Mouse (Mus musculus): ENCODE measurements around the gene Lmx1b. TPM values are rescaled to one million over a fixed set of nuclear protein-coding genes. Genes with fewer than 3 reads are reported as not detected.
A peak's percentile ranks its signal among the peaks of the same experiment; 100 is the strongest.

Lmx1b gene
- total RNA-seq, 2 experiments from 2014 or later = 0.39 to 0.51 TPM

DNA sequence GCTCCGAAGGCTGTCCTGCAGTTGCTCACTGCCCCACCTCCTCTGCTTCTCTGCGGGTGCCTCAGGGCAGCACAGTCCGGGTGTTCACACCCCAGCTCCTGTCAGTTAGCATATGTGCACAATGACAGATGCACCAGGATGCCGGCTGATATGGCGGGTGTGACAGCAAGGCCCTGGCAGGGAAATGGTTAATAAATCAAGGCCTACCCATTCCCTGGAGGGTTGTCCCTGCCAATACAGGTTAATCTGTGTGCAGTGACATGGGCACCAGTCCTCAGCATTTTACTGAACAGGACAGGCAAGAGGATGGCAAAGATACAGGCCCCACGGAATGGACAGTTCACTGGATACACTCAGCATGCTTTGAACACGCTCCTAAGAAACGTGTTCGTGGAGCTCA, 51.0 kb downstream of the Lmx1b start:
- intact Hi-C loops (cut with DNase I; ENCODE audit: low total_unique reads) = no loop called here
- no peak for DNase-seq

DNA sequence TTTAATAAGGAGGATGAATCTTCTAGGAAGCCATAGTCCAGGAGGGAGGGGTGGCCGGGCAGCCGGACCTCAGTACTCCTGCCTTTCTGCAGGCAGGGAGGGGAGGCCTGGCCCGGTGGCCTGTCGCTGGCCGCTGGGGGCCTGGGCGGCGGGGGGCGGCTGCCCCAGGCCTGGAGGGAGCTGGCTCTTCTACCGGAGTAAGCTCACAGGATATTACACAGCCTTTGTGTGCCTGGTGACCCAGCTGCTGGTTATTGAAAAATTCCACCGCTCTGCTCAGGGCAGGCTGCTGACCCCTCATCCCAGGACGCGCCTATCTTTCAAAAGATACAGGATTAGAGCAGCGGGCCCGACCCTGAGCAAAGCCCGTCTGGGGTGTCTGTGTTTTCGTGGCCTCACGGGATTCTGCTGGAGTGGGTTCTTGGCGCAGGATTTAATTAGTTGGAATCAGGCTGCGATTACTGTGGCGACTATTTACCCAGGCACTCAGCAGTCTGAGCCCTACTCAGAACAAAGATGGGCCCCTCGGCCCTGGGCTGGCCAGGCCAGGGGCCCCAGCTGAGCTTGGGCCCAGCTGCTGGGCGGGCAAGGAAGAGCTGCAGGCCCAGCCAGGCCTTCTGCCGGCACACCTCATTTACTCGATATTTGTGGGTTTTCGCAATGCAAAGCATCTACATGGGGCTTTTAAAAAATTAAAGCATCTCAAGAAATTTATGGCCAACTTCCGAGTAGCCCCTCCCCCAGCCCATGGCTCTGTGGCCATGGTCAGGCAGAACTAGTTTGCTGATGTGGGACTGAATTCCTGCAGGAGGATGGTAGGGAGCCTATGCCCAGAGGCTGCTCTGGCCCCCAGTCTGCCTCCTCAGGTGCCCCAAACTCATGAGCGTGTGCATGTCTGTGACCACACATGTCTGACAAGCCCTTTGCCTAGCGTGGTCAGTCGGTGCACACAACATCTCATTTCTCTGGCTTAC, 55.1 kb downstream of the Lmx1b start:
- no peak for DNase-seq
- intact Hi-C loops (cut with DNase I; ENCODE audit: low total_unique reads) = no loop called here

DNA sequence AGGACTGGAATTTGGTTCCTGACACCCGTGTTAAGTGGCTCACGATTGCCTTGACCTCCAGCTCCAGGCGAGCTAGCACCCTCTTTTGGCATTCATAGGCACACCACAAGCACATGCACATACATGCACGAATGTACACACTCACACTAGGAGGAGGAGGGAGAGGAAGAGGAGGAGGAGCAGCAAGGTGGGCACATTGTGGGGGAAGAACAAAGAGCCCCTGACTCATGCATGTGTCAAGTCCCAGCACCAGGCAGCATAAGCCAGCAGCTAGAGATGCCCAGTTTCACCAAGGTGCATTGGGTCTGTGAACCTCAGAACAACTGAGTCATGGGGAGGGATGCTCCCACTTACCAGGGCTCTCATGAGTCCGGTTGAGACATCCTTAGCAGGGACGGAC, 56.5 kb downstream of the Lmx1b start:
- intact Hi-C loops (cut with DNase I; ENCODE audit: low total_unique reads) = no loop called here
- DNase-seq = no peak

DNA sequence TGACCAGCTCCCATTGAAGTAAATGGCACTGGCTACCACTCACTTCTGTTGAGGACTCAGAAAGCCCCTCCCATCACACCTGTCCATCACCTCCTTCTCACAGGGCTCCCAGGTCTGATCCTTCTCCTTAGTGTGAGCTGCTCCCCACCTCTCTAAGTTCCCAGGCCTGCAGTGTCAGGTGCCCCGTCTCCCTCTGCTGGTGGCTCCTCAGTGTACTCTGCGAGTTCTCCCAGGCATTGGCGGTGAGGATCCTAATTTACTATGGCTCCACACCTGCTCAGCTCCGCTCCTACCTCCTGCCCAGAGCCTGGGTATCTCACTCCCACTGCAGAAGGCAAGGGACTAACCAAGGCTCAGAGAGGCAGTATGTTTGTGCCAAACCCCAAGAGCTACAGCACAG, 57.0 kb downstream of the Lmx1b start:
- intact Hi-C loops (cut with DNase I; ENCODE audit: low total_unique reads) = no loop called here

DNA sequence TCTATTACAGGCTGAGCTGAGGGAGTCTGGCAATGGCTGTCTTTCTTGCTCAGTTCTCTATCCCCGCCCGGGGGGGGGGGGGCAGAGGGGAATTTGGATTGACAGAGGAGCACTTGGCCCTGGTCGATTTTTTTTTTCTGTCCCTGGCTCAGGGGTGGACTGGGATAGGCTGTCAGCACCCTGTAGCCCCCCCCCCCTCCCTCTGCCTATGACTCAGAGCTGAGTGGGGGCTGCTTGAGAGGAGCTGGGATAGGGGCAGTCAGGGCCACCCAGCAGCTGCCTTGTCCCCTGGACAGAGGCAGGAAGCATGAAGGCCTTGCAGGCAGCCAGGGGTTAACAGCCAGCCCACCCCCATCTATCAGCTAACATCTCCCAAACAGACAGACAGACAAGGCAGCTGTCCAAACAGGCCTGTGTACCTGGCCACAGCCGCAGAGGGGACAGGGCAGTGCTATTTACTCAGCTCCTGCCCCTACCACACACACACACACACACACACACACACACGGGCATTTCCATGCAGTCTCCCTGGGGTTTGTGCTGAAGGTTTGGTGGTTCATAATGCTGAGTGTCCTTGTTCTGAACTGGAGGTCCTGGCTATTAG, 57.8 kb downstream of the Lmx1b start:
- no peak for DNase-seq
- intact Hi-C loops (cut with DNase I; ENCODE audit: low total_unique reads) = no loop called here

More for the DNA sequence above, 57.0 kb downstream of the Lmx1b start:
- no peak for DNase-seq

DNA sequence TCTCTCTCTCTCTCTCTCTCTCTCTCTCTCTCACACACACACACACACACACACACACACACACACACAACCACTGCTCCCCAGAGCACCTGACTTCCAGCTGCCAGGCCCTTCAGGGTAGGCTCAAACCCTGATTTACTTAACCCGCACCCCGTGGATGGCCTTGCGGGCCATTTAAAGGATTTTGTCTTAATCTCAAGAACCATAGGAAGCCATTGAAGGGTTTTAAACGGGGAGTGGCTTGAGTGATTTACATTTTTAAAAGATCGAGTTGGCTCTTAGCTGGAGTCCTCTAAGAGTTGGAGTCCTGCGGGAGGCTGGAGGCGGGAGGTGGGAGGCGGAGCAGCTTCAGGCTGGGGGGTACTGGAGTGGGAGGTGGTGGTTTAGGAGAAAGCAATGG, 58.4 kb downstream of the Lmx1b start:
- no peak for DNase-seq
- intact Hi-C loops (cut with DNase I; ENCODE audit: low total_unique reads) = no loop called here

DNA sequence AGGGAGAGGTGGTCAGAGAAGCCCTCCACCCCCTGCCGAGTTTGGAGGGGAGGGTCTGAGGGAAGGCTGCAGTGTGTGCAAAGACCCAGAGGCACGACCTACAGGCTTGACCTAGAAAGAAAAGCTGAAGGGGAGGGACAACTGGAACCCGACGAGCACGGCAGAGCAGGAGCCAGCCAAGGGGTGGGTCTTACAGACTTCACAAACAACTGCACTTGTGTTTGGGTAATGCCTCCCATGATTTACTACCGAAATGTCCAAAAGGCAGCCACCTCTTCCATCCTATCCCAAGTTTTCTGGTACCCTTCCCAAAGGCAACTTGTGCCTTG, 58.9 kb downstream of the Lmx1b start:
- DNase-seq = no peak
- intact Hi-C loops (cut with DNase I; ENCODE audit: low total_unique reads) = no loop called here

DNA sequence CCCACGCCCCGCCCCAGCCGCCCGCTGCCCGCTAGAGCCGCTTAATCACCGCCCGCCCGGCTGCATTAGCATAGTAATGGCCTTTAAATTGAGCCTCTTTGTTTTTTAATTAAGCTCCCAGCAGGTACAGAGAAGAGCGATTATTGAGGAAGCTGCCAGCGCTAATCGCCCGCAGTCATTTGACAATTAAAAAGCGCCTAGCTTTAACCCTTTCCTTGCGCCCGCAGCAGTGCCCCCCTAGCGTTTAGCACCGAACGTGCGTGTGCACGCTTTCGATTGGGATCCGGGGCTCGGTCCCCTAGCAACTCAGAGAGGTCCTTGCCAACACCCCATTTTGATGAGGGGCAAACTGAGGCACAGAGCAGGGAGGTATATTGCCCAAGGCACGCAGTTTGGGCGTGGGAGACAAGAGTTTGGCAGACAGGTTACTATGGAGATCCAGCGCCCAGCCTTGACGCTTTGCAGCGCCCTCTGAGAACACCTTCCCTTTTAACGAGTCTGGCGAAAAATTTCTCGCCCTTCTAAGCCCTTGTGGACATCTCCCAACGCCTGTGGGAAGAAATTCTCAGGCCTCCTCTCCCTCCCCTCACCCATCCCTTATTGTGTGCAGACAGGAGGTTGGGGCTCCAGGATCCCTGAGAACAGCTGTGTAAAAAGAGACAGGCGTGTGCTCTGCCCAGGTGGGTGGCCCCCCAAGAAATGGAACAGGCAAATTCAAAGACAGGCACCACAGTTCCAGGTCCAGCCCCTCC, 59.4 kb downstream of the Lmx1b start:
- intact Hi-C loops (cut with DNase I; ENCODE audit: low total_unique reads) = no loop called here
- no peak for DNase-seq

DNA sequence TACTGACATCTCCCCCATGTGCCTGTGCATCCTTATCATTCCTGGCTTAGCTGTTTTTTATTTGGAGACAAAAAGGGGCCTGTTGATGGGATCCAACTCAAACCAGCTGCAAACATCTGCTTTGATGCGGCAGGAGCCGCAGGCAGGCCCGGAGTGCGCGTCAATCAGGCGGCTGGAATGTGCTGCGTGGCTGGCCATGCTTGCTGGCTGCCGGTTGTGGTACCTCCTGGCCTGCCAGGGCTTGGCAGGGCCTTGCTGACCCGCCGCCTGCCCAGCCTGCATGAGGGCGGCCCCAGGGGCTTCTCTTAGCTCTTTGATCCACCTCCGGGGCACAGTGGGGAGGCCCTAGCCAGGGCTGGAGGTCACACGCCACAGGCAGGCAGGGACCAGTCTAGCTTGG, 64.9 kb downstream of the Lmx1b start:
- DNase-seq = no peak
- intact Hi-C loops (cut with DNase I; ENCODE audit: low total_unique reads) = no loop called here

DNA sequence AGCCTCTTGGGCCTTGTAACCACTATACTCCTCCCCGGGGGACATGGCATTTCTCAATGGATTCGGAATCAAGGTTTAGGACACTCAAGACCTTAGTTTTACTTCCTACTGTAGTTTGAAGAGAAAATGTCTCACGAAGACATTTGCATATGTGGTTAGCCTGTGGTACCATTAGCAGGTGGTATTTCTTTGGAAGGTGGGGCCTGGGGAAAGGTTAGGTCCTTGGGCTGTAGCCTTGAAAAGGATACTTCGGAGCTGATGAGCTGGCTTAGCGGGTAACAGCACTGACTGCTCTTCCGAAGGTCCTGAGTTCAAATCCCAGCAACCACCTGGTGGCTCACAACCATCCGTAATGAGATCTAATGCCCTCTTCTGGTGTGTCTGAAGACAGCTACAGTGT, 67.2 kb downstream of the Lmx1b start:
- no peak for DNase-seq
- intact Hi-C loops (cut with DNase I; ENCODE audit: low total_unique reads) = no loop called here

DNA sequence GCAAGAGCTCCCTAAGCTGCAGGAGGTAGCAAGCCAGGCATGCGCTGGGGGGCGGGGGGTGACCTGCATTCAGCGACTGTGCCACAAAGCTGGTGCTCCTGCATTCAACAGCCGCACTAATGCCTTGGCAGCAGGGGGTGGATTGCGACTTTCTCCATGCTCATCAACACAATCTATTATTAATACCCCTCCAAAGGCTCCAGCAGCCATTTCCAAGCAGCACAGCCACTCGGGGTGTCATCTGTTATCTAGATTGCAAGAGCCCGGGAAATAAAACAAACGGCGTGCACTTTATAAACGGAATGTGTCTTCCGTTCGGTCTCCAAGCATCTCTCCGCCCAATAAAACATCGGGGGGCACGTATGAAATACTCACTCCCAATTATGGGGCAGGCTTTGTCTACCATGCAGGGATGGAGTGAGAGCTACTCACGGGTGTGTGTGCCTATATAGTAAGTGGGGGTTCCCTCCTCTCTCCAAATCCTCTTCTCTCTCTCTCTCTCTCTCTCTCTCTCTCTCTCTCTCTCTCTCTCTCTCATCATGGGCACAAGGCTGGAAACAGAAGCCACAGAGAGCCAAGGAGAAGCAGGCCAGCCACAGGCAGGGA, 69.0 kb downstream of the Lmx1b start:
- DNase-seq = no peak
- intact Hi-C loops (cut with DNase I; ENCODE audit: low total_unique reads) = no loop called here

DNA sequence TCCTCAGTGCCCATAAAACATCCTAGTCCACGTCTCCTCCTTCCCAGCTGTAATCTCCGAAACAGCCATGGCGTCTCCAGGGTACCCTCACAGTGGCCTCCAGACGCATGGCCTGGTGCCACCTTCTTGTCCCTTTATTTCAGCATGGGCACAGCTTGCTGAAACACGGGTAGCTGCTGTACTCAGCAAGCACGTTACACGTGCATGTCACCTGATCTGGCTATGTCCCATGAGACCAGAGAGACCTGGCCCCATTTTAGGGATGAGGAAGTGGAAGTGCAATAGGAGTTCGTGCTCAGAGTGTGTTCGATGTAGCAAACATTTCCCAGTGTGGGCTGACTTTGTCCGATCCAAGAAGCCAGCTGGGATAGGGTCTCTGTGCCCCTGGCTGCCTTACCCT, 70.6 kb downstream of the Lmx1b start:
- DNase-seq = no peak
- intact Hi-C loops (cut with DNase I; ENCODE audit: low total_unique reads) = loop anchor here (5.0 kb wide), 1 partner anchor 73 kb away; the partner anchor contains the start of gene Lmx1b

DNA sequence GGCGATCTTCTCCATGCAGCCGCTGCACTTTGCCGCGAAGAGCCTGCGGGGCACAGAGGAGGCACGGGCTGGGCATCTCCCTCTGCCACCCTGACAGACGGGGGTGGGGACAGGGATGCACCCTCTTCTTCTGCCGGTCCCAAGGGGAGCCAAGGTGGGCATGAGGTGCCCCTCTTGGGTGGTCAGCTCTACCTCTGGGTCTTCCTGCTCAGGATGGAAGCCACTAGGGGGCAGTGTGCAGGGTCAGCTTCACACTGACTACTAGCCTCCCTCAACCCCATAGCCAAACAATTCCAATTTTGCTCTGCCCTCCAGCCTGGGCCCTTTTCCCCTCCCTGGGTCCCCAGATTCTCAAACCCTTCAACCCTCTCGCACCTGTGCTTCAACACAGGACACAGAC, 71.1 kb downstream of the Lmx1b start:
- DNase-seq = no peak

DNA sequence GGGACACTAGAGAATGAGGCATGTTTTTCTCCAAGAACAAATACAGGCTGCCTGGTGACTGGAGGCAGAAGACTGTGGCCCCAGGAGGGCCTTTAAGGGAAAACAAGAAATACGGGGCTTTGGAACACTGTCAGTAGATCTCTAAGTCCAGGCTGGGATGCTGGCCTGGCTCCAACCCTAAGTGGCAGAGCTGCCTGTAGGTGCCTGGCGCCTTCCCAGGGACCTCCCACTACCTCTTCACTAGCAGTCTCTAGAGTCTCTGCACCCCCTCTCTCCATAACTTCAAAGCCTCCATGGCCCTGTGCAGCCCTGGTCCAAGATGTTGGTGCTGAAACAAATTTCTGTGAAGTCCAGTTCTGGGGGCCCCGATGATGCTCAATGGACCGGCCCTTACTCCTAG, 74.4 kb downstream of the Lmx1b start:
- no peak for DNase-seq
- intact Hi-C loops (cut with DNase I; ENCODE audit: low total_unique reads) = loop anchor here (5.0 kb wide), 1 partner anchor 76 kb away; the partner anchor contains the start of gene Lmx1b

More for the DNA sequence above, 71.1 kb downstream of the Lmx1b start:
- intact Hi-C loops (cut with DNase I; ENCODE audit: low total_unique reads) = loop anchor here (5.0 kb wide), 1 partner anchor 73 kb away; the partner anchor contains the start of gene Lmx1b

DNA sequence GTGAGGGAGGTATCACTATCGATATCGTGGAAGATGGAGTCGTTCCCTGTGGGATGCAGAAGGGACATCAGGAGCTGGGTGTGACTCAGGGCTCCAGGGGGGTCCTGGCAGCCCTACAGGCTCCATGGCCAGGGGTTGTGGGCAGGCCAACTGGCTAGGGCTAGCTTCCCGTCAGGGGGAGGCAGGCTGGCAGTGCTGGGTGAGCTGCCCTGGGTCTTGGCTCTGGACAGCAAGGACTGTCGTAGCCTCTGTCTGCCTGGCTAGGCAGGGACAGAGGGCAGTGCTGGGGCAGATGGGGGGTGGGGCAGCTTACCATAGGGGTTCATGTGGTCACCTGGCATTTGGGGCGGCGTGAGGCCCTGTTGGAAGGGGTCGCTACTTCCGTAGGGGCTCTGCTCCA, 75.6 kb downstream of the Lmx1b start:
- intact Hi-C loops (cut with DNase I; ENCODE audit: low total_unique reads) = loop anchor here (5.0 kb wide), 1 partner anchor 78 kb away; the partner anchor contains the start of gene Lmx1b
- no peak for DNase-seq

DNA sequence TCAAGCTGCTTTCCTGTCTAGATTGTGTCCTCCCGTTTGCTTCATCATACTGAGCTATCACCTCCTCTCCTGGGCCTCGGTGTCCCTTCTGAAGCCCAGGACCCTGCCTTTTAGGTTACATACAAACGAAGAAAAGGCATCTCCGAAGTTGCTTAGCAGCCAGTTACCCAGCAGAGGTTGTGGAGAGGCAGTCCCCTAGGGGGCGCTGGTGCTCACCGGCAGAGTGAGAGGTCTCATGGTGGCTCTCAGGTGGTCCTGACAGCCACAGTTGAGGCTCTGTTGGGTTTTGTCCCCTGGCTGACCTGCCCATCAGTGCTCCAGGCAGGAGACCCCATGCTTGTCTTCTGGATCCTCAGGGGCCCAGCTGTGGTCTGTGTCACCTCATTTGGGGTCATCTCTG, 80.6 kb downstream of the Lmx1b start:
- intact Hi-C loops (cut with DNase I; ENCODE audit: low total_unique reads) = loop anchor here (1.0 kb wide), 1 partner anchor 72 kb away; no protein-coding TSS in a partner anchor
- peak; percentile 49 for DNase-seq

DNA sequence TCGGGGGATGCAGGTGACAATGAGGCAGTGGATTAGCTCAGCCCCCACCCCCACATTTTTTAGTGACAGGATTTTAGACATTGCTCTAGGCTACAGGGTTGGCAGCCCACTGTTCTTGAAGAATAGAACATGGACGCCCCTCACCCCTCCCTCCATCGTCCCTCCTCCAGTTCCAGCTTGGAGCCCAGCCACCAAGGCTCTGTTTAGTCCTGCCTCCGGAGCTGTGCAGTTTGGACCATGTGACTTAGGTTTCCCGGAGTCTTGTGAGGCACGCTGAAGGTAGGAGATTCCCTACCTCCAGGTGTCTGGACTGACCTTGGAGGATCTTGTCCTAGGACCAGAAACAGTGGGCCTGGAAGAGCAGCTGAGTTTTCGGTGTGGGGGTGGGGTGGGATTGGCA, 81.0 kb downstream of the Lmx1b start:
- intact Hi-C loops (cut with DNase I; ENCODE audit: low total_unique reads) = loop anchor here (1.0 kb wide), 1 partner anchor 72 kb away; no protein-coding TSS in a partner anchor
- no peak for DNase-seq

DNA sequence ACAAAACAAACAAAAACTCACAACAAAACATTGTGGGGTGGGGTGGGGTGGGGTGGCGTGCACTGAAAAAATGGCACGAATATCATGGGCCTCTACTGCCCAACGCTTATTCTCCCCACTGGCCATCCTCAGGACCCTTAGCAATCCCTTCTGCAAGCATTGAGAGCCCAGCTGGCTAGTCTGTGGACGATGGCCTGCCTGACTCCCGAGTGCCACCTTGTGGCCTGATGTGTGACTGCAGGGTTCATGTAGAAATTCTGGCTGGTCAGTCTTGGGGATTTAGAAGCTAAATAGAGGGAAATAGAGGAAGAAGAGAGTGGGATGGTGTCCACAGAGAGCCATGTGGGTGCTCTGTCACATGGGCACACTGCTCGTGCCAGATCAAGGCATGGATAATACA, 82.1 kb downstream of the Lmx1b start:
- intact Hi-C loops (cut with DNase I; ENCODE audit: low total_unique reads) = no loop called here
- DNase-seq = peak; percentile 69

DNA sequence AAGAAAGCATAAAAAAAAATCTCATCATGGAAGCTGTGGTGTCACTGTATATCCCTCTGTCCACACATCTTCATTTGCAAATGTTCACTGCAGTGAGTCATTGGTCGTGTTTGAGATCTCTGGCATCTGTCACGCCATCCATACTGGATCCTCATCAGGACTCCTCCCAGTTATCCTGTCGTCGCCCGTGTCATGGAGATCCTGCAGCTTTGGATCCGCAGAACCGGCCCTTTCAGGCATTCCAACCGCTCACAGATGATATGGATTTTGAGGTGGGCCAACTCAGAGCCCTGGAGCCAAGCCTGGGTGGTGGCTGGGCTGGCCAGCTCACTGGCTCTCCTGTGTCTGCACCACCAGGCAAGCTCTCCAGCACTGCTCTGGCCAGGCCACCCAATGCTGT, 84.7 kb downstream of the Lmx1b start:
- DNase-seq = no peak
- intact Hi-C loops (cut with DNase I; ENCODE audit: low total_unique reads) = no loop called here

DNA sequence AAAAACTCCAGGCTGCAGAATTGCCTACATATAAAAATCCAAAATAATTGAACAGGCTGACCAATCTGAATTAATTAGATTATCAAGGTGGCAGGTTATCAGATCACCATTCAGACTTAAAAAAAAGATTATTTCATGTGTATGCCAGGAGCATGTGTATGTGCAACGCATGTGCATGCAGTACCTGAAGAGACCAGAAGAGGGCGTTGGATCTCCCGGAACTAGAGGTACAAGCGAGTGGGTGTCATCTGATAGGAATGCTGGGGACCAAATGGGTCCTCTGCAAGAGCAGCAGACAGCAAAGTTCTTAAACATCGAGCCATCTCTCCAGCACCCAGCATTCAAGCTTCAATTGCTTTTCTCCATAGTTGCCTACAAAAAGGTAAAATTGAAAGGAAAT, 87.6 kb downstream of the Lmx1b start:
- intact Hi-C loops (cut with DNase I; ENCODE audit: low total_unique reads) = no loop called here
- DNase-seq = no peak

Measured in gastrocnemius, postnatal 14 days (tissue).